Mouse (Mus musculus) pancreas, adult 10 weeks (tissue): ENCODE measurements around the gene Tdgf1. TPM values are rescaled to one million over a fixed set of nuclear protein-coding genes. Genes with fewer than 3 reads are reported as not detected.

Experiments used
- polyA plus RNA-seq: library from polyadenylated mRNA; stranded (reverse); fragments of 350-450 nt; fragmentation: Illumina TruSeq; extraction: RNeasy Lipid Tissue Mini Kit (QIAGEN cat#74804); gene quantifications from one replicate; pipeline ENCODE4 v1.2.3, GENCODE M21; 2015; ENCODE audit warnings: low read depth, low replicate concordance; ENCODE audit not compliant: insufficient read depth

Gene Tdgf1
- not detected for polyA plus RNA-seq

DNA sequence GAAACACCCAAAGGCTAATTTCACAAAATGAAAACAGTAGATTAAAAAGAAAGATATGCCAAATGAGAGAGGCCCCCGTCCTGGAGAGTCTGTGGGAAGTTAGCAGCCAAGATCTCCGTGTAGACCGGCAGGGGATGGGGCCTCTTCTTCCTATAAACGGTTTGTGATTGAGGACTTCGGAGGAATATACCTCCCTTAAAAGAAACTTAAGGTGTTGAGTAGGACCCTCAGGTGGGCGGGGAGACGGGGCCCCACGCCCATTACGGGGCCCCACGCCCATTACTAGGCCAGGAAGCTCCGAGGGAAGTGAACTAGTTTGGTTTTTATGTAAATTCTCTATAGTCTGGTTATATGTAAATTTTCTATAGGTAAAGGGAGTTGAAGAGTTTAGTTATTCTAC lies at the start of gene Tdgf1:
Gene Tdgf1, minus strand, starts transcription at position 233 of the 400 bp plus-strand sequence.

GRCm38 (mm10) chr9:110990204-110990603 lies 44.2 kb upstream of the Tdgf1 start, which contains the start of gene Rtp3:
Gene Rtp3 (minus strand): TSS chr9:110990583.

GRCm38 (mm10) chr9:110951397-110951796 lies 5.4 kb upstream of the Tdgf1 start, which contains the start of gene Lrrc2:
Gene Lrrc2 (plus strand): TSS chr9:110951545.

DNA sequence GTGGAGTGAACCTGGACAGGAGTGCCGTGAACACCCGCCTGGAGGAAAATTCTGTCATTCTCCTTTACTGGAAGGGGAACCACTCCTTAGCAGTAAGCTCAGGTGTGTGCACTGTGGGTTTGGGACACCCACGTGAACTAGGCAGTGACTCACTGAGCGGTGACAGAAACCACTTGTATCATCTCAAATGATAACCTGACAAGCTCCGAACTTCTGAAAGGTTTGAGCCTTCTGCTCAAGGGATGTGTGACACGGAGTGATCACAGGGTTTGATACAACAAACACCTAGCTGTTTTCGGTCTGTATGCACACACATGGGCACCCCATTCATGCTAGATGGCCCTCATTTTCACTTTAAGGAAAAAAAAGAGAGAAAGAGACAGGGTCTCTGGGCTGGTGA lies 29.2 kb downstream of the Tdgf1 start, which contains the start of gene Fam240a:
Gene Fam240a, minus strand, starts transcription at position 76 of the 400 bp plus-strand sequence.

Other genes with a start within 250 kb of the Tdgf1 start
- gene Myl3, start 204.3 kb downstream of the Tdgf1 start, polyA plus RNA-seq, result not detected
- 1.5 TPM for gene Pth1r, start 199.0 kb downstream of the Tdgf1 start, polyA plus RNA-seq
- not detected for gene Prss42, start 148.0 kb downstream of the Tdgf1 start, polyA plus RNA-seq
- gene Prss44, start 132.2 kb downstream of the Tdgf1 start, polyA plus RNA-seq, result not detected
- gene Prss43, start 119.5 kb downstream of the Tdgf1 start, polyA plus RNA-seq, result not detected
- not detected for gene Prss45, start 111.6 kb downstream of the Tdgf1 start, polyA plus RNA-seq
- not detected for gene Prss46, start 101.7 kb downstream of the Tdgf1 start, polyA plus RNA-seq
- gene Prss50, start 88.2 kb downstream of the Tdgf1 start, polyA plus RNA-seq, result not detected
- gene Als2cl, start 66.3 kb downstream of the Tdgf1 start, polyA plus RNA-seq, result 16.5 TPM
- 2.2 TPM for gene Tmie, start 66.0 kb downstream of the Tdgf1 start, polyA plus RNA-seq
- not detected for gene Fam240a, start 29.3 kb downstream of the Tdgf1 start, polyA plus RNA-seq
- gene Lrrc2, start 5.4 kb upstream of the Tdgf1 start, polyA plus RNA-seq, result not detected
- gene Rtp3, start 44.4 kb upstream of the Tdgf1 start, polyA plus RNA-seq, result 4.7 TPM
- not detected for gene Ltf, start 73.1 kb upstream of the Tdgf1 start, polyA plus RNA-seq
- gene Ccrl2, start 111.4 kb upstream of the Tdgf1 start, polyA plus RNA-seq, result 5.2 TPM
- gene Lrrfip2, start 171.4 kb upstream of the Tdgf1 start, polyA plus RNA-seq, result 12.1 TPM